Mouse (Mus musculus): Measurements from ENCODE around the gene Gm20388. TPM values are rescaled to one million over a fixed set of nuclear protein-coding genes. Genes with fewer than 3 reads are reported as not detected.

Gm20388 gene
- polyA plus RNA-seq, 1 experiment from 2014 or later: 1.7 TPM

DNA sequence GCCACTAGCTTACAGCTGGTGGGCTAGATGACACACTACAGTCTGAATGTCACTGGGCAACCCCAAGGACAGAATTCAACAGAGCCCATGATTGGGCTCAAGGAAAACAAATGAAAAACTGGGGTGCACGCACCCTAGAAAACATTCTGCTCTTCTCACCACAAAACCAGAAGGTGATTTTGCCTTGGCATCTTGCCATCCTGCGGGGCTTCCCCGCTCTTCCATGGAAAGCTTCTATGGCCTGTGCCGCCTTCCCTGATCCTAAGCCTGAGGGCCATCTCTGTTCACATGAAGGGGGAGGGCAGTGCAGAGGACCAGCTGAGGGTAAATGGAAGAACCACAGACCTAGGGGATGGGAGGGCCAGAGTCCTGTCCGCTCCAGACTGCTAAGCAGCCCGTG is 2957.3 kb downstream of the Gm20388 start:
- WGBS: 90% methylated on average over 6 of the region's 6 CpGs
- Histone ChIP-seq H3K4me1 (replicated peaks) (peaks cover 28% of the 10 kb centered on the region), H3K4me3 (no peak overlapping the region), H3K27ac (no peak overlapping the region), H3K36me3 (no peaks in the 10 kb centered on the region), H3K9me3 (peaks cover 18% of the 10 kb centered on the region), H3K27me3 (ENCODE audit: insufficient read depth, poor library complexity, severe bottlenecking) (peaks cover 26% of the 10 kb centered on the region)
- no peak for DNase-seq (ENCODE audit: low spot score)

DNA sequence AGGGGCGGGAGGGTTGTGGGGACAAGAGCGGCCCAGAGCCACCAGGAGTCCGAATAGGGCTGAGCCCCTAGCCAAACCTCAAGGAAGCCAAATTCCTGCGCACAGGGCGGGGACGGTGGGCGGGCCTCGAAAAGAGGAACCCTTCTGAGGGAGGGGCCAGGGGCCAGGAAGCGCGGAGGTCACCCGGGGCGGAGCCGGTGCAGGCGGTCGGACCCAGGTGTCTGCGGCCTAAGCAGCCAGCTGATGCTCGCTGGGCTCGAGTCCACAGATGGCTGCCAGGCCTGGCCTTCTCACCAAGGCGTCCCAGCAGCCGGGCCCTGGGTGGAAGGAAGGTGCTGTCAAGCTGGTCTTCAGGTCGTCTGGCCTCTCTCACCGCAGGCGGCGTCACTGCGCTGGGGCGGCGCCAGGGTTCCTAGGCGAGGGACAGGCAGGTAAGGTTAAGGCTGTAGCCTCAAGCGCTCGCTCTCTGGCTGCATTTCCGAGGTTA is 2959.8 kb downstream of the Gm20388 start:
- Histone ChIP-seq H3K27ac (peak overlapping the region; percentile 17; the same call in 1 of the 2 replicates), H3K36me3 (no peaks in the 10 kb centered on the region), H3K4me1 (replicated peaks) (peaks cover 20% of the 10 kb centered on the region), H3K27me3 (ENCODE audit: insufficient read depth, poor library complexity, severe bottlenecking) (peaks cover 20% of the 10 kb centered on the region), H3K4me3 (peak overlapping the region; percentile 35), H3K9me3 (peaks cover 4% of the 10 kb centered on the region)
- peak; percentile 50 for DNase-seq (ENCODE audit: low spot score)
- 13% methylated on average over 31 of the region's 31 CpGs for WGBS

DNA sequence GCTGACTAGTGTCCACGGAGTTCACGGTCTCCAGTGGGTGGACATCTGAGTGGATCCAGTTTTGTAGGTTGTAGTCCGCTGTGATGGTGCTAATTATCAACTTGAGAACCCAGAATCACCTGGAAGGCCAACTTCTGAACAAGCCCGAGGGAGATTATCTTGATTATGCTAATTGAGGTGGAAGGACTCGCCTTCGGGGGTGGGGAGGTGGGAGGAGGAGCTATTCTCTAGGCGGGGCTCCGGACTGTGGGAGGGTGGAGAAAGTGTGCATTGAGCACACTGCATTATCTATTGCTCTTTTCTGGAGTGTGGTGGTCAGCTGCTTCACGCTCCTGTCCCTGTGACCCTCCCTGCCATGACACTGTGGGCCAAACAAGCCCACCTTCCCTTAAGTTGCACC is 2961.0 kb downstream of the Gm20388 start:
- H3K27ac ChIP-seq: no peak overlapping the region
- H3K27me3 ChIP-seq (ENCODE audit: insufficient read depth, poor library complexity, severe bottlenecking): peaks cover 17% of the 10 kb centered on the region
- no peak overlapping the region for H3K4me3 ChIP-seq
- H3K36me3 ChIP-seq: no peaks in the 10 kb centered on the region
- 71% methylated on average over 9 of the region's 9 CpGs for WGBS
- H3K4me1 ChIP-seq (replicated peaks): peaks cover 22% of the 10 kb centered on the region
- H3K9me3 ChIP-seq: no peaks in the 10 kb centered on the region; the same call in 1 of the 2 replicates
- DNase-seq (ENCODE audit: low spot score): no peak

DNA sequence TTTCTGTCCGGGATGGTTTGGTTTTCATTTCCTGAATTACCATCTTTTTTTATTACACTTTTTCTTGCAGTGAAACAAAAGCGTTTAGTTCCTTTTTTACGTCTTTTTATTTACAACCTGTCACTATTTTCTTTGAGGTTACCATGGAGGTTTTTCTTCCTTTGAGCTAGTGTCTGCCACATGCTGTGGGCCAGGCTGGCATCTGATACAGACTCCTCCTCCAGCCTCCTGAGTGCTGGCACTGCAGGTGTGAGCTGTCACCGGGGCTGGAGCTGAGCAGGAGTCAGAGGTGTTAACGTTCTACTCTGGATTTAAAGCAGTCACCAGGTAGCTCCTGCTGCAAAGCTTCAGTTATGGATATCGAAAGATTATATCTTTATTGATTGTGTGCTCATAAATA is 2962.5 kb downstream of the Gm20388 start:
- no peak for DNase-seq (ENCODE audit: low spot score)
- H3K4me3 ChIP-seq: no peak overlapping the region
- peaks cover 20% of the 10 kb centered on the region for H3K4me1 ChIP-seq (replicated peaks)
- peaks cover 17% of the 10 kb centered on the region for H3K27me3 ChIP-seq (ENCODE audit: insufficient read depth, poor library complexity, severe bottlenecking)
- H3K27ac ChIP-seq: no peak overlapping the region
- no peaks in the 10 kb centered on the region for H3K9me3 ChIP-seq
- no peaks in the 10 kb centered on the region for H3K36me3 ChIP-seq
- 55% methylated on average over 6 of the region's 6 CpGs for WGBS

DNA sequence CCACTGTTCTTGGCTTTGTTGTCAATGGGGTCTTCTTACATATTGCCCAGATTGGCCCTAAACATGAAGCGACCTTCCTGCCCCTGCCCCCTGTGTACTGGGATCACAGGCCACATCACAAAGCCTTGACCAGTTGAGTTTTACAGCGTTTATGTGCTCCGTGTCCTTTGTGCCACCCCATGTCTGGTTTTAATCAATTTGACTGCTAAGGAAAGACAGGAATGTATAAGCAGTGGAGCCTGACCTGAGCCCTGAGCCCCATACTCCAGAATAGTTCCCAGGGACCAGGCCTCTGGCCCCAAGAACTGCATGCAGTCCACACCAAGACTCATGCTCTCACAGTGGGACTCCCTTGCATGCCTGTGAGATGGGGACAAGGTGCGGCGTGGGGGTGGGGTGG is 2964.5 kb downstream of the Gm20388 start:
- peak; percentile 26 for DNase-seq (ENCODE audit: low spot score)
- Histone ChIP-seq H3K27me3 (ENCODE audit: insufficient read depth, poor library complexity, severe bottlenecking) (peaks cover 5% of the 10 kb centered on the region), H3K4me3 (no peak overlapping the region), H3K9me3 (no peaks in the 10 kb centered on the region), H3K36me3 (no peaks in the 10 kb centered on the region), H3K27ac (no peak overlapping the region), H3K4me1 (replicated peaks) (peaks cover 23% of the 10 kb centered on the region)
- 62% methylated on average over 5 of the region's 5 CpGs for WGBS

DNA sequence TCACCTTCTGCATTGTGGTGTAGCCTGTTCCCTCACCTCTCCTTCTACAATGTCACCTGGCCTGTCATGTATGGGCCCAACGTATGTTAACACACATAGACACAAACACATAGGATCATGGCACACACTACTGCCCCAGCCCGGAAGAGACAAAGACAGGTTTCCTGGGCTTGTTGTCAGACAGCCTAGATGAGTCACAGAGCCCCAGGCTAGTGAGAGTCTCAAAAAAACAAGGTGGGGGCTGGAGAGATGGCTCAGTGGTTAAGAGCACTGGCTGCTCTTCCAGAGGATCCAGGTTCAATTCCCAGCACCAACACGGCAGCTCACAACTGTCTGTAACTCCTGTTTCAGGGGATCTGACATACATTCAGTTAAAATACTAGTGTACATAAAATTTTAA is 2967.6 kb downstream of the Gm20388 start:
- DNase-seq (ENCODE audit: low spot score): no peak
- Histone ChIP-seq H3K36me3 (peaks cover 23% of the 10 kb centered on the region), H3K4me1 (replicated peaks) (peaks cover 25% of the 10 kb centered on the region), H3K27ac (no peak overlapping the region), H3K27me3 (ENCODE audit: insufficient read depth, poor library complexity, severe bottlenecking) (no peaks in the 10 kb centered on the region), H3K9me3 (no peaks in the 10 kb centered on the region), H3K4me3 (no peak overlapping the region)
- WGBS: 87% methylated on average over 3 of the region's 3 CpGs

DNA sequence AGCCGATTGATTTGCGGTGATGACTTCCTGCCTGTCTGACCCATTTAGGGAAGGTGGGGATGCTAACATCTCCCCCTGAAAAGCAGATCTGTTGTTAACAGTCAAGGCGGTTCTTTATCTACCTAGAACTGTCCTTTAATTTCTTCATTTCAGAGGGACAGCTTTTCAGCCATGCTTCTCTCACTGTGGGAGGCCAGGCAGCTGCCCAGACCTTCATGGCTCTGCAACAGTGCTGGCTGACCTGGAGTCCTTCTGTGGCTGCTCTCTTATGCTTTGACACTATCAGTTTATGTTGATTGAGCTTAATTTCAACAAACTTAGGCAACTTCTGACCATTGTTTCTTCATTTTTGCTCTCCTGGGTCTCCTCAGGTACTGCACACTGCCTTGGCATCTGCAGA is 2969.7 kb downstream of the Gm20388 start:
- no peak for DNase-seq (ENCODE audit: low spot score)
- peaks cover 44% of the 10 kb centered on the region for H3K36me3 ChIP-seq
- H3K27me3 ChIP-seq (ENCODE audit: insufficient read depth, poor library complexity, severe bottlenecking): no peaks in the 10 kb centered on the region
- H3K27ac ChIP-seq: no peak overlapping the region
- 51% methylated on average over 3 of the region's 3 CpGs for WGBS
- peaks cover 21% of the 10 kb centered on the region for H3K4me1 ChIP-seq (replicated peaks)
- H3K9me3 ChIP-seq: no peaks in the 10 kb centered on the region
- H3K4me3 ChIP-seq: no peak overlapping the region

GRCm38 (mm10) chr8:122883671-122884070 is 2973.0 kb downstream of the Gm20388 start:
- no peak overlapping the region for H3K4me3 ChIP-seq
- no peaks in the 10 kb centered on the region for H3K27me3 ChIP-seq (ENCODE audit: insufficient read depth, poor library complexity, severe bottlenecking)
- DNase-seq (ENCODE audit: low spot score): no peak
- H3K36me3 ChIP-seq: peaks cover 78% of the 10 kb centered on the region
- H3K27ac ChIP-seq: no peak overlapping the region
- 87% methylated on average over 10 of the region's 10 CpGs for WGBS
- H3K4me1 ChIP-seq (replicated peaks): peaks cover 18% of the 10 kb centered on the region
- no peaks in the 10 kb centered on the region for H3K9me3 ChIP-seq

DNA sequence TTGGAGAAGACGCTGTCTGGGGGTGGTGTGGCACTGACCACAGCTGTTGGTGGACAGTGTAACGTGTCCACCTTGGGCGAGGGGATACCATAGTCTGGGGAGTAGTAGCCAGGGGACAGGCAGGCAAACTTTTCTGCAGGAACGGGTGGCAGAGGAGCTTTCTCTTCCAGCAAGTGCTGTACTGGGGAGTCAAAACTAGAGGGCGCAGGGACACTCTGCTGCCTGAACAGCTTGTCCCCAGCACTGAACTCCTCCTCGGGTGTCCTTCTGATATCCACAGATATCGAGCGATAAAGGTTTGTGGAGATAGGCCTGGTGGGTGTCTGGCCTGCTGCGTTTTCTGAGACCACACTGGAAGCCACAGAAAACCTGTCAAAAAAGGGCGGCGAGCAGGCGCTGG is 2980.8 kb downstream of the Gm20388 start:
- DNase-seq (ENCODE audit: low spot score): no peak
- H3K4me3 ChIP-seq: no peak overlapping the region
- WGBS: 90% methylated on average over 12 of the region's 12 CpGs
- H3K4me1 ChIP-seq (replicated peaks): no peaks in the 10 kb centered on the region
- no peak overlapping the region for H3K27ac ChIP-seq
- no peaks in the 10 kb centered on the region for H3K9me3 ChIP-seq
- peaks cover 100% of the 10 kb centered on the region for H3K36me3 ChIP-seq
- H3K27me3 ChIP-seq (ENCODE audit: insufficient read depth, poor library complexity, severe bottlenecking): no peaks in the 10 kb centered on the region

GRCm38 (mm10) chr8:122893451-122893850 is 2982.8 kb downstream of the Gm20388 start:
- no peaks in the 10 kb centered on the region for H3K4me1 ChIP-seq (replicated peaks)
- DNase-seq (ENCODE audit: low spot score): no peak
- H3K36me3 ChIP-seq: peaks cover 100% of the 10 kb centered on the region
- H3K27me3 ChIP-seq (ENCODE audit: insufficient read depth, poor library complexity, severe bottlenecking): no peaks in the 10 kb centered on the region
- no peaks in the 10 kb centered on the region for H3K9me3 ChIP-seq
- H3K4me3 ChIP-seq: no peak overlapping the region
- 94% methylated on average over 12 of the region's 12 CpGs for WGBS
- no peak overlapping the region for H3K27ac ChIP-seq

DNA sequence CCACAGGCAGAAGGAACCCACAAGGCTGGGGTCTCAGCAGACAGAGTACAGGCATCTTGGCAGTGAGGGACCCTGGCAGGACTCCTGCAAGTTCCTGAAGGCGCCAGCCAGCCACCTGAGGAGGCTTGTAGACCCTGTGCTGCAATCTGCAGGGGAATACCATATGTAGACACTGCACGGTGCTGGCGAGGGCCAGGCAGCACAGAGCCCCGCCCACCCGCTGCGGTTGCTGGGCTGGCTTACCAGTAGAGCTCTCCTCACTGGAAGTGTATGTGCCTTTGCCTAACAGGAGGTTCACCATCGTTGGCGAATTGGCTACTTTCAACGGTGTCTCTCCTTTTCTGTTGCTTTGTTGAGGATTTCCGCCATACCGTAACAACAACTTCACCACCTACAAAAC is 2985.7 kb downstream of the Gm20388 start:
- Histone ChIP-seq H3K27me3 (ENCODE audit: insufficient read depth, poor library complexity, severe bottlenecking) (no peaks in the 10 kb centered on the region), H3K4me1 (replicated peaks) (no peaks in the 10 kb centered on the region), H3K27ac (no peak overlapping the region), H3K4me3 (no peak overlapping the region), H3K36me3 (peaks cover 97% of the 10 kb centered on the region), H3K9me3 (no peaks in the 10 kb centered on the region)
- DNase-seq (ENCODE audit: low spot score): no peak
- 96% methylated on average over 11 of the region's 11 CpGs for WGBS

DNA sequence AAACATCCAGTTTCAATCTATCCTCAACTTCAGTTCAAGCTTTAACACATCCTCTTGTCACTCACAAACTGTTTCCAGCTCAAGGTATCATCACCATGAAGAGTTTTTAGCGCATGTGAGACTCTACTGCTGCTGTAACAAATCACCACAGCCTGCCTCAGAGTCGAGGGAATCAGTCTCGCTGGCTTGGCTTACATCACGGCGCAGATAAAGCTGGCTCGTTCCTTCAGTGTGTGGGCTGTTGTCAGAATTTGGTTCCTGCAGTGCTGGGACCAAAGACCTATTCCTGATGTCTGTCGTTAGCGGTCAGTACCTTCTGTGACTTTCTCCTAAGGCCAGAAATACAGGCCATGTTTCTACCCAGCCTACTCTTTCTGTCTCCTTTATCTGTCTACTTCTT is 2986.6 kb downstream of the Gm20388 start:
- DNase-seq (ENCODE audit: low spot score): no peak
- no peak overlapping the region for H3K4me3 ChIP-seq
- WGBS: 93% methylated on average over 8 of the region's 8 CpGs
- H3K27me3 ChIP-seq (ENCODE audit: insufficient read depth, poor library complexity, severe bottlenecking): no peaks in the 10 kb centered on the region
- no peak overlapping the region for H3K27ac ChIP-seq
- H3K4me1 ChIP-seq (replicated peaks): peaks cover 3% of the 10 kb centered on the region; the same call in 1 of the 2 replicates
- no peaks in the 10 kb centered on the region for H3K9me3 ChIP-seq
- peaks cover 90% of the 10 kb centered on the region for H3K36me3 ChIP-seq

DNA sequence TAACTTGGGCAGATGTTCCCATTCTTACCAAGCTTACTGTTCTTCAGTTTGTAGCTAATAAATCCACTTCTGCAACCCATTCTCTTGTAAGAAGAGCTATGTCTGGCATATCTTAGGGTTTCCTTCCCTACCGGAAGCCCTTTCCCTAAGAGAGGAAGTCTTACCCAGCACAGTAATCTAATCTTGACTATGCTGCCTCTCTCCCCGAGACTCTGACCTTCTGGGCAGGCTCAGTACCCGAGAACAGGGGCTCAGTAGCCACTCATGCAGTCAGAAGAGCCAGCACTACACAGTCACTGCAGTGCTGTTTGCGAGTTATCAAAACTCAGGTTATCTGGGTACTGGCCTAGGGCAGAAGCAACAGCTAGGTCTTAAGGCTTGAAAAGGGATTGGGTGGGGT is 2987.4 kb downstream of the Gm20388 start:
- DNase-seq (ENCODE audit: low spot score): no peak
- WGBS: 88% methylated on average over 4 of the region's 4 CpGs
- no peak overlapping the region for H3K4me3 ChIP-seq
- H3K27me3 ChIP-seq (ENCODE audit: insufficient read depth, poor library complexity, severe bottlenecking): no peaks in the 10 kb centered on the region
- no peak overlapping the region for H3K27ac ChIP-seq
- no peaks in the 10 kb centered on the region for H3K9me3 ChIP-seq
- H3K36me3 ChIP-seq: peaks cover 88% of the 10 kb centered on the region
- peaks cover 11% of the 10 kb centered on the region for H3K4me1 ChIP-seq (replicated peaks)

DNA sequence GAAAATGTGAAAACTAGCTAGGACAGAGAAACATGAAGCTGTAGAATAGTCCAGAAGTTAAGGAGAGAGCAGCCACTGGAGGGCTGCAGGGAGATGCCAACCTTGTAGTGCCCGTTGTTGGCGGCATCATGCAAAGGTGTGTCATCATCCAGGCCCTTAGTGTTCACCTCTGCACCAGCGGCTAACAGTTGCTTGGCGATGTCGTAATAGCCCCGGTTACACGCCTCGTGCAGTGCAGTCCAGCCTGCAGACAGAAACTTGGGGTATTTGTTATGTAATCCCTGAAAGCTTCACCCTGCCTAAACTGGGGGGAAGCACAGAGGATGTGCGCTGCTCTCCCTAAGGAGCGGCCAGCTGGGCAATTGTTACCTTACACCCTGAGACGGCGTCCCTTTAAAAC is 2987.8 kb downstream of the Gm20388 start:
- H3K27me3 ChIP-seq (ENCODE audit: insufficient read depth, poor library complexity, severe bottlenecking): no peaks in the 10 kb centered on the region
- H3K4me1 ChIP-seq (replicated peaks): peaks cover 16% of the 10 kb centered on the region
- H3K36me3 ChIP-seq: peaks cover 83% of the 10 kb centered on the region
- no peak overlapping the region for H3K27ac ChIP-seq
- H3K9me3 ChIP-seq: no peaks in the 10 kb centered on the region
- no peak for DNase-seq (ENCODE audit: low spot score)
- 97% methylated on average over 12 of the region's 12 CpGs for WGBS
- H3K4me3 ChIP-seq: no peak overlapping the region

All from hindbrain, embryonic 10.5 days (tissue).